Mouse (Mus musculus) G1E (cell line): Measurements from ENCODE around the gene Celf5.

ENCODE experiments used
- CTCF ChIP-seq: IDR thresholded peaks from 2 replicates; pipeline ENCODE4 v1.5.1; 2012; ENCODE audit warnings: low read depth, low read length, inconsistent platforms, mixed read lengths
- GATA1 ChIP-seq: IDR thresholded peaks from 2 replicates; pipeline ENCODE4 v1.6.1; 2012; ENCODE audit warnings: borderline replicate concordance, low read length, inconsistent platforms, mixed read lengths
- POLR2AphosphoS5 ChIP-seq: IDR thresholded peaks from 2 replicates; pipeline ENCODE4 v1.6.1; 2012; ENCODE audit warnings: low read depth, low read length, inconsistent platforms; ENCODE audit not compliant: insufficient replicate concordance

DNA sequence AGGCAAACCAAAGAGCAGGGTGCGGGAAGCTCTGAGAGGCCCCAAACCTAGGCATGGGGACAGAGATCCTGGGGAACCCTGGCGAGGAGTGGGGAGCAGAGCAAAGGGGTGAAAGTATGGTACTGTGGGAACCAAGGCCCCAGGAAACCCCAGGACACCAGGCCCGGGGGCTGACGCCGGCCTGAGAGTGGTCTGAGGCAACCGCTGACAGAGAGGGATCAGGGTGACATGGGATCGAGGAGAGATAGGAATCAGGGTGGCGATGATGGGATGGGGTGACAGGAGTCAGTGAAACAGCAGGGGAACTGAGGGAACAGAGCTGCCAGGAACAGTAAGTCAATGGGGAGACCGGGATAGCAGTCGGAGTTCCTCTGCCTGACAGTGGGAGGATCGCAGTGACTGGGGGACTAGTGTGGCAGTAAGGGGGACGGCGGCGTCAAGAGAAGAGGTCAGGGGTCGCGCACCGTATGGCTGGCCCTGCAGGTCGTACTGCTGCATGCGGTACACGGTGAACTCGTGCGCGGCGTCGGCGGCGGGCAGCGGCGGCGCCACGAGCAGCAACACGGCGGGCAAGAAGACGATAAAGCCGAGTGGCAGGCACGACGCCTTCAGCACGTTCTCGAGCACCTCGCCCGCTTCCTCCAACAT is 13.2 kb upstream of the Celf5 start:
- TF ChIP-seq CTCF (no peak), GATA1 (no peak), POLR2AphosphoS5 (no peak)
